Mouse (Mus musculus) limb, embryonic 15.5 days (tissue): ENCODE measurements around the gene Hoxb3. TPM values are rescaled to one million over a fixed set of nuclear protein-coding genes. Genes with fewer than 3 reads are reported as not detected.

Experiments used
- ATAC-seq: fragments of 200-750 bp; cut with Nextera tagmentation; 2 replicates; pipeline ENCODE4 v1.8.0; 2017; ENCODE audit warnings: low read depth, moderate TSS enrichment; ENCODE audit not compliant: insufficient number of reproducible peaks, low FRiP score, low TSS enrichment
- H3K27ac ChIP-seq: fragments of 300-500 bp; sonication (generic); 2 replicates; pipeline ENCODE4 v1.5.1; 2015; ENCODE audit warnings: moderate library complexity, mild to moderate bottlenecking, inconsistent platforms
- H3K27me3 ChIP-seq: fragments of 300-500 bp; sonication (generic); 2 replicates; pipeline ENCODE4 v1.6.1; 2015; ENCODE audit warnings: inconsistent platforms
- H3K36me3 ChIP-seq: fragments of 300-500 bp; sonication (generic); 2 replicates; pipeline ENCODE4 v1.6.1; 2015; ENCODE audit warnings: inconsistent platforms
- H3K4me1 ChIP-seq: fragments of 300-500 bp; sonication (generic); 2 replicates; pipeline ENCODE4 v1.6.1; 2015; ENCODE audit warnings: inconsistent platforms
- H3K4me2 ChIP-seq: fragments of 300-500 bp; sonication (generic); 2 replicates; pipeline ENCODE4 v1.6.1; 2015; ENCODE audit warnings: mild to moderate bottlenecking, inconsistent platforms
- H3K4me3 ChIP-seq: fragments of 300-500 bp; sonication (generic); 2 replicates; pipeline ENCODE4 v1.5.1; 2015; ENCODE audit warnings: mild to moderate bottlenecking, inconsistent platforms
- H3K9ac ChIP-seq: fragments of 300-500 bp; sonication (generic); 2 replicates; pipeline ENCODE4 v1.6.1; 2015; ENCODE audit warnings: inconsistent platforms
- H3K9me3 ChIP-seq: fragments of 300-500 bp; sonication (generic); 2 replicates; pipeline ENCODE4 v1.6.1; 2016; ENCODE audit warnings: inconsistent platforms
- WGBS: fragments of 180-500 bp; shearing (Covaris S2); methylation state at CpG from one replicate; pipeline ENCODE4 v1.1.7; 2015; 5-methylcytosine and 5-hydroxymethylcytosine counted together
- polyA plus RNA-seq: library from polyadenylated mRNA; unstranded; fragments of >200 nt; fragmentation: Nextera tagmentation; extraction: Ambion mirVana; gene quantifications from 2 replicates; pipeline ENCODE4 v1.2.1, GENCODE M21; 2015

The Hoxb3 gene
- polyA plus RNA-seq, 1 experiment from 2014 or later, result 0.23 TPM

DNA sequence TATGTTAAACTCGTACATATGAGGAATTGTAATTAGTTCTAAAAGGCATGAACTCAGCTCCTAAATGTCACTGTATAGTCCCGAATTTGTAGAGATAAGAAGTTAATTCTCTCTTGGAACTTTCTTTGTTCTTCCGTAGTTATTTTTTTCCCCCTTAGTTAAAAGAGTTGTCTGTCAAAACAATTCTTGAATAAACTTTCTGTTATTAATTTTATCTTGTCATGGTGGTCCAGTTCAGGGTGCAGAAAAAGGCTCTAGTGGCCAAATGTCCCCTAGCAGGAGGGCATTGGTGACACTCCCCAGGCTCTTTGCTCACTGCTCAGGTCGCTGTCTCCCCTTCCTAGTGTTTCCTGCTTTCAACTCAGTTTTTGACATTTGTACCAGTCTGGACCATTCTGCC, 24.6 kb downstream of the Hoxb3 start:
- no peak overlapping the region for H3K4me3 ChIP-seq
- no peaks in the 10 kb centered on the region for H3K9me3 ChIP-seq
- H3K27me3 ChIP-seq, result peaks cover 92% of the 10 kb centered on the region
- H3K27ac ChIP-seq, result no peak overlapping the region
- no peak for ATAC-seq
- H3K4me2 ChIP-seq, result no peak overlapping the region
- H3K36me3 ChIP-seq, result no peaks in the 10 kb centered on the region
- 31% methylated on average over 4 of the region's 4 CpGs for WGBS
- H3K9ac ChIP-seq, result no peak overlapping the region
- peaks cover 20% of the 10 kb centered on the region for H3K4me1 ChIP-seq

DNA sequence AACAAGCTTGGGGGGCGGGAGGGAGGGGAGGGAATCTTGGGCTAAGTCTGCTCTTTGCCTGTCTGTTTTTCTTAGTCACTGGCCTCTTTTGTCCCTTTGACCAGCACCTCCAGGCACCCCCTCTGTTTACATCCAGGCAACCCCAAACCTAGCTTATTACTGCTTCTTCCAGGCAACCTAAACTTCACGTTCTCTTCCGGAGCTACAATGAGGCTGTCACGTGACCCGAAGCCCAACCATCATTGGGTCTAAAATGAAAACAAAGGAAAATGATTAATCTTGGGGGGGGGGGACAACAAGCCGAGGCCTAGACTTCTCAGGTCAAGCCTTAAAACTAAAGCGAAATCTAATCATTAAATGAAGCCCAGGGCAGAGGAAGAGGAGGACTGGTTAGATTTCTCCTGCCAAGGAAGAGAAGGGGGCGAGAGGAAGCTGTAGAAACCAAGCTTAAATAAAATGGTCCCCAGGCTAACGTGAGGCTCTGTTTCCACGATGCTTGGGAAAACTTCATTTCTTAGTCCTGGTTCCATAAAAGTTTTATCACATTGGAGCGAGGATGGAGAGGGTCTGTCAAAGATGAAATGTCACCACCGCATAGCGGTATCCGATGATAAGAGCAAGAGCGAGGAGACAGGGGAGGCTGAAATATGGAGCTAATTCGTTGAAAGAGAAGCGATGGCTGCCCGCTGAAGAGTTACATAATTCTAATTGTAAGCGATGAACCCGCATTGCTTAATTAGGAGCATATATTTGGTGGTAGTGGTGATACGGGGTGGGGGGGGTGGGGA, 25.2 kb downstream of the Hoxb3 start:
- Histone ChIP-seq H3K4me1 (peaks cover 26% of the 10 kb centered on the region), H3K36me3 (no peaks in the 10 kb centered on the region), H3K27ac (no peak overlapping the region), H3K4me3 (no peak overlapping the region), H3K9me3 (no peaks in the 10 kb centered on the region), H3K9ac (no peak overlapping the region), H3K4me2 (no peak overlapping the region), H3K27me3 (peaks cover 92% of the 10 kb centered on the region)
- WGBS, result 18% methylated on average over 21 of the region's 21 CpGs
- no peak for ATAC-seq

DNA sequence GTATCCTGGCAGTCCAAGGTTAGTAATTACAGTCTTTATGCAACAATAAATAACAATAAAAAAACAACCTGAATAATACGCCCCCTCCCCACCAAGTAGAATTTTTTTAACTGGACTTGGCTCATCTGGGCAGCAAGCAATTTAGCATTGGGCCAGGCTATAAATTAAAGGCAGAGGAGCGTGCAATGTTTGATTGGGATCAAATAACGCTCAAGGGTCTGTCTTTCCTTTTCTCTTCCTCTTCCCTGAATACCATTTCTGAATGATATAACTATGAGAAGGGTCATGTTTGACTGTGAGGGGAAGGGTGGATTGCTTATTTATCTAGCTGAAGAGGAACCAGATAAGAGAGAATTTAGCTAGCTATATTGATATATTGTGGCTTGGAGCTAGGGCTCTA, 25.9 kb downstream of the Hoxb3 start:
- Histone ChIP-seq H3K4me2 (no peak overlapping the region), H3K4me3 (no peak overlapping the region), H3K9ac (no peak overlapping the region), H3K4me1 (peaks cover 27% of the 10 kb centered on the region), H3K9me3 (no peaks in the 10 kb centered on the region), H3K27ac (no peak overlapping the region), H3K27me3 (peaks cover 89% of the 10 kb centered on the region), H3K36me3 (no peaks in the 10 kb centered on the region)
- no peak for ATAC-seq
- 18% methylated on average over 3 of the region's 3 CpGs for WGBS

DNA sequence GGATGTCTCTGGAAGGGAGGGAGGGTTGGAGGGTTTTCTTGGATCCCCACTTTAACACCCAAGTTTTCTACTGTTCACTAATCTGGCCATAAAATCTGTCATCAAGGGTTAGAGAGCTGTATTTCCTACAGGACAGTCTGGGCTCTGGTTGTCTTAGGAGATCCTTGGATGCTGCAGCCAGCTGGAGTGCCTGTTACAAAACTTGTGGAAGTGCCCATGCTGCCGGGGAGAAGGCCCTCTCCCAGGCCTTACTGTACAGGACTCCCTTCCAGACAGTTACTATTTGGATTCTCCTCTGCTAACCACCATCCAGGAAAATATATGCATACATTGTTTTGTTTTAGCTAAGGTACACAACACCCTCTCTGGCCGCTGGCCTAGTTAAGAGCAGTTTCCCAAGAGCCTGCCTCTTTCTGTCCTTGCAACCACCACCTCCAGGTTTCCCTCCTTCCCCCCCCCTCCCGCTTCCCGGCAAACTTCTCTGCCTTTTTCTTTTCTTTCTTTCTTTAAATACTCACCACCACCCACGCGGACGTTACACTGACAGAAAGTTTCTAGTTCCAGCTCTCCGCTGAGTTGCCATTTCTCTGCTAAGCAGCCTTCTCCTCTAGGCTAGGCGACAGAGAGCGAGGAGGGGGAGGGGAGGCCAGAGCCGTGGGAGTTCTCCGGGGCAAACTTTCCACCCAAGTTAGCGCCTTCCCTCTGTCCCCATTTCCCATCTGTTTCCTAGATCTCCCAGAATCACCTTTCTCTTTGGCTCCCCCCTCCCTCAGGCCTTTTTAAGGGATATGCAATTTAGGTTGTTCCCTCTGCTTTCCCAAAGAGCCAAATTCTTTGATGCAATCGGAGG, 26.6 kb downstream of the Hoxb3 start:
- Histone ChIP-seq H3K4me3 (no peak overlapping the region), H3K36me3 (no peaks in the 10 kb centered on the region), H3K4me2 (no peak overlapping the region), H3K9me3 (no peaks in the 10 kb centered on the region), H3K4me1 (peaks cover 25% of the 10 kb centered on the region), H3K27me3 (peaks cover 89% of the 10 kb centered on the region), H3K9ac (no peak overlapping the region), H3K27ac (no peak overlapping the region)
- 20% methylated on average over 14 of the region's 14 CpGs for WGBS
- no peak for ATAC-seq

DNA sequence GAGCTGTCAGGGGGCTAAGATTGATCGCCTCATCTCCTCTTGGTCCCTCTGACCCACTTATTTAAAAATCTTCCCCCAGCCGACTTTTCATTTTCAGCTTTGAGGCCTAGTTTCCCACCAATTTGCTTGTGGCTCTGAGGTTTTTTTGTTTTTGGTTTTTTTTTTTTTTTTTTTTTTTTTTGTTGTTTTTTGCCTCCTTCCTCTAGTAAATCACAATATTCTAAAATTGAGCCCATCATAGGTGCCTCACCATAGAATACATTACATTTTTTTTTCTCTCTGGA, 27.2 kb downstream of the Hoxb3 start, which contains the start of gene Hoxb2:
Gene Hoxb2, plus strand, starts transcription at position 185 of the 284 bp plus-strand sequence.
- Histone ChIP-seq H3K4me3 (no peak within 1 kb of the TSS), H3K4me2 (no peak within 1 kb of the TSS), H3K9me3 (no peaks in the 10 kb centered on the region), H3K27ac (no peak within 1 kb of the TSS), H3K9ac (no peak within 1 kb of the TSS), H3K4me1 (peaks cover 28% of the 10 kb centered on the region), H3K36me3 (no peaks in the 10 kb centered on the region), H3K27me3 (peaks cover 88% of the 10 kb centered on the region)
- no peak for ATAC-seq
- 20% methylated on average over 2 of the region's 2 CpGs for WGBS

DNA sequence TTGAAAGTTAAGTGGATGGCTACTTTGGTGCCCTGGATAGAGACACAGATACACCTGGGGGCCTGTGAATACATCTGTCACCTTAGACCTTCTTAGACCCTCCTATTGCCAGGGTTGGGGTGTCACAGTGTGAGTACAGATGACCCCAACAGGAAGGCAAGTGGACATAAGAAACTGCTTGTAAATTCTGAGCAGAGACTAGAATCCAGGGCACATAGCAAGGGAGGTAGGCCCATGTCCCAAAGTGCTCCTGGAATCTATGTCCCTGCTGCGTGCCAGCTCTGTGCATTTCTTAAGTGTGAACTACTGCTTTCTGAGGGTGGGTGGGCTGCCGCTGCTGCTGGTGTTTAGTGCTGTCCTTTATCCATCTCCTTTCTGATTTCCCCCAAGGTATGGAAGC, 27.7 kb downstream of the Hoxb3 start:
- Histone ChIP-seq H3K27ac (no peak overlapping the region), H3K36me3 (no peaks in the 10 kb centered on the region), H3K4me3 (no peak overlapping the region), H3K4me2 (no peak overlapping the region), H3K9ac (no peak overlapping the region), H3K4me1 (peaks cover 23% of the 10 kb centered on the region), H3K27me3 (peaks cover 86% of the 10 kb centered on the region), H3K9me3 (no peaks in the 10 kb centered on the region)
- WGBS, result 58% methylated on average over 2 of the region's 2 CpGs
- no peak for ATAC-seq

DNA sequence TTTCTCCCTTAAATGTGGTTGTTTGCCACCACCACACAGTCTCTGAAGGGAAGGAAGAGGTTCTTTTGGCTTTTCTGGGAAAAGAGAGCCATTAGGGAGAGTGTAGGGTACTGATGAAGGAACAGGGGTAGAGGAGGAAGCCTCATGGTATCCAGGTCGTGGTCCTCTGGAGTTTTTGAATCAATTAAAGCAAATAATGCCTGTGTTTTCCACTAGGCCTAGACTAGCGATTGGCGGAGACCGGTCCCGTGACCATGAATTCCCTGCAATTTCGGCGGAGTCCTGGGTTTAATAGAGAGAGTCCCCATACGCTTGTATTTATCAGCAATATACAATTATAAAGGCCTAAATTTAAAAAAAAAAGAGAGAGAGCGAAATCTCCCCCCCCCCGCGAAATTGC, 28.2 kb downstream of the Hoxb3 start:
- ATAC-seq, result no peak
- Histone ChIP-seq H3K9me3 (no peaks in the 10 kb centered on the region), H3K4me3 (peak overlapping the region; percentile 38; the same call in 1 of the 2 replicates), H3K4me1 (peaks cover 18% of the 10 kb centered on the region), H3K9ac (no peak overlapping the region), H3K27ac (0 out of 2 replicates have a peak overlapping the region, but pooled peaks have one; percentile 22), H3K27me3 (peaks cover 86% of the 10 kb centered on the region), H3K4me2 (peak overlapping the region; percentile 45; the same call in 1 of the 2 replicates), H3K36me3 (no peaks in the 10 kb centered on the region)
- 11% methylated on average over 11 of the region's 11 CpGs for WGBS

DNA sequence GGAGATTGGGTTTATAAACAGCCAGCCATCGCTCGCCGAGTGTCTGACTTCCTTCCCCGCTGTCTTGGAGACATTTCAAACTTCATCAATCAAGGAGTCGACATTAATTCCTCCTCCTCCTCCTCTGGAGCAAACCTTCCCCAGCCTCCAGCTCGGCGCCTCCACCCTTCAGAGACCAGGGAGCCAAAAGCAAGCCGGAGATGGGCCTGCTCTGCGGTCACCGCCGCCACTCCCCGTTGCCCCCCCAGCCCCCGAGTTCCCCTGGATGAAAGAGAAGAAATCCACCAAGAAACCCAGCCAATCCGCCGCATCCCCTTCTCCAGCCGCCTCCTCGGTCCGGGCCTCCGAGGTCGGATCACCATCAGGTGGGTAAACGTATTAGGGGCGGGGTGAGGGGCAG, 28.7 kb downstream of the Hoxb3 start:
- peak overlapping the region; percentile 45; the same call in 1 of the 2 replicates for H3K4me2 ChIP-seq
- H3K36me3 ChIP-seq, result no peaks in the 10 kb centered on the region
- no peaks in the 10 kb centered on the region for H3K9me3 ChIP-seq
- ATAC-seq, result no peak
- H3K4me3 ChIP-seq, result peak overlapping the region; percentile 38
- H3K9ac ChIP-seq, result no peak overlapping the region
- peaks cover 85% of the 10 kb centered on the region for H3K27me3 ChIP-seq
- peaks cover 17% of the 10 kb centered on the region for H3K4me1 ChIP-seq
- peak overlapping the region; percentile 27; the same call in 1 of the 2 replicates for H3K27ac ChIP-seq
- WGBS, result 2% methylated on average over 22 of the region's 22 CpGs

DNA sequence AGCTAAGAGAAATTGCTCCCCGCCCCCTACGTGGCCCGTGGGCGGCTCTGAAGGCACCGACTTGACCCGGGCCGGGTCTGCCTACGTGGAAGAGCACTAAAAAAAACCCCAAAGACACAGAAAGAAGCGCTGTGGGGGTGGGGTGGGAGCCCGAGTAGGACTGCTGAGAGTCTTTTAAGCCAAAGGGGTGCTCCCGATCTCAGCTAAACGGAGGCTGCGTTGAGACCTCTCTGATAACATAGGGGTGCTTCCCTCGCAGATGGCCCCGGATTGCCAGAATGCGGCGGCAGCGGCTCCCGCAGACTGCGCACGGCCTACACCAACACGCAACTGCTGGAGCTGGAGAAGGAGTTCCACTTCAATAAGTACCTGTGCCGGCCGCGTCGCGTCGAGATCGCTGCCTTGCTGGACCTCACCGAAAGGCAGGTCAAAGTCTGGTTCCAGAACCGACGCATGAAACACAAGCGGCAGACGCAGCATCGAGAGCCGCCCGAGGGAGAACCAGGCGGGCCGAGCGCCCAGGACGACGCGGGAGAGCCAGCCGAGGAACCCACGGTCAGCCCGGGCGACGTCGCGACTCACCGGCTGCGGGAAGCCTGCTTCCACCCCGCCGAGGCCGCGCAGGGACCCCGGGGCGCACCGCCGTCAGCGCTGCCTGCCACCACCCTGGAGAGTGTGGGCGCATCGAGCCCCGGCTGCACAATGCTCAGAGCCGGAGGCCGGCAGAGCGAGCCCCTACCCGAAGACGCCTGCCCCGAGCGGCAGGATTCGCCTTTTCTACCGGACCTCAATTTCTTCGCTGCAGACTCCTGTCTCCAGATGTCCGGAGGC, 29.8 kb downstream of the Hoxb3 start:
- peak overlapping the region; percentile 38 for H3K4me3 ChIP-seq
- H3K9ac ChIP-seq, result peak overlapping the region; percentile 40; the same call in 1 of the 2 replicates
- peak overlapping the region; percentile 45 for H3K4me2 ChIP-seq
- peak overlapping the region; percentile 73 for H3K27ac ChIP-seq
- peaks cover 86% of the 10 kb centered on the region for H3K27me3 ChIP-seq
- 1% methylated on average over 73 of the region's 75 CpGs for WGBS
- H3K4me1 ChIP-seq, result peaks cover 17% of the 10 kb centered on the region
- no peaks in the 10 kb centered on the region for H3K9me3 ChIP-seq
- H3K36me3 ChIP-seq, result no peaks in the 10 kb centered on the region
- ATAC-seq, result no peak

DNA sequence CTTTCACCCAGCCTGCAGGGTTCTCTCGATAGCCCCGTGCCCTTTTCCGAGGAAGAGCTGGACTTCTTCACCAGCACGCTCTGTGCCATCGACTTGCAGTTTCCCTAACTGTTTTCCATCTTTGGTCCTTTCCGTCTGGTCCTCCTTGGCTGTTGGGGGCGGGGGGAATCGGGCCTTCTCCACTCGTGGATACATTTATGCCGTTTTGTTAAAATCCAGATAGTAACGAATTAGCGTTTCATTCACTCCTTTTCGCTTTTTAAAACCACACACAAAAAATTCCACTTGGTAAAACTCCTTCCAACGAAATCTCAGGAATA, 30.4 kb downstream of the Hoxb3 start:
- Histone ChIP-seq H3K27ac (peak overlapping the region; percentile 73), H3K9ac (no peak overlapping the region; the same call in 1 of the 2 replicates), H3K36me3 (no peaks in the 10 kb centered on the region), H3K9me3 (no peaks in the 10 kb centered on the region), H3K4me3 (peak overlapping the region; percentile 38), H3K27me3 (peaks cover 83% of the 10 kb centered on the region), H3K4me1 (peaks cover 17% of the 10 kb centered on the region), H3K4me2 (peak overlapping the region; percentile 45)
- ATAC-seq, result no peak
- 2% methylated on average over 14 of the region's 14 CpGs for WGBS

DNA sequence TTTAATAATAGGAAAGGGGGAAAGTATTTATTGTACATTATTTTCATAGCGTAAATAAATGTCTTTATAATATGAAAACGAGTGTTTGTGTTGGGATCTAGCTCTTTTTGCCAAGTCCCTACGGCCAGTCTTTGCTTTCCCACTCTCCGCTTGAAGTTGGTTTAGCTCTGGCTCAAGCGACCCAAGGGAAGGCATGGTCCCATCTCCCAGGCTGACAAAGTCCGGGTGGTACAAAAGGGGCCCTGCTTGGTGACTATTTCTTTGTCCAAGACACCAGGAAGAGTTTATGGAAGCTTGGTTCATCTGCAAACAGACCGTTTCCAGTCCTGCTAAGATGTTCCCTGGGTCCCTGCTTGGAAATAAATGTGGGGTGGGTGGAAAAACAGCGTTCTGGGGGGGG, 30.8 kb downstream of the Hoxb3 start:
- H3K27me3 ChIP-seq, result peaks cover 82% of the 10 kb centered on the region
- H3K36me3 ChIP-seq, result no peaks in the 10 kb centered on the region
- H3K9ac ChIP-seq, result no peak overlapping the region
- peak overlapping the region; percentile 24 for H3K4me3 ChIP-seq
- WGBS, result 22% methylated on average over 8 of the region's 8 CpGs
- no peak for ATAC-seq
- no peaks in the 10 kb centered on the region for H3K9me3 ChIP-seq
- no peak overlapping the region for H3K27ac ChIP-seq
- 0 out of 2 replicates have a peak overlapping the region, but pooled peaks have one; percentile 38 for H3K4me2 ChIP-seq
- peaks cover 17% of the 10 kb centered on the region for H3K4me1 ChIP-seq
